Mouse (Mus musculus) intestine, embryonic 14.5 days (tissue): Measurements from ENCODE around the gene Pcdh11x. TPM values are rescaled to one million over a fixed set of nuclear protein-coding genes. Genes with fewer than 3 reads are reported as not detected.

Experiments used
- ATAC-seq: fragments of 200-750 bp; cut with Nextera tagmentation; replicated peaks from 2 replicates; pipeline ENCODE4 v1.8.0; 2017; ENCODE audit warnings: low read depth, moderate number of reproducible peaks, moderate TSS enrichment, moderate library complexity; ENCODE audit not compliant: low FRiP score, low TSS enrichment
- DNase-seq: peaks from one replicate; pipeline ENCODE4 v3.0.0-alpha.2; 2018; ENCODE audit warnings: low spot score
- H3K27ac ChIP-seq: fragments of 300-500 bp; sonication (generic); 2 replicates; pipeline ENCODE4 v1.5.1; 2014; ENCODE audit warnings: low read depth, mild to moderate bottlenecking, control low read depth
- H3K27me3 ChIP-seq: fragments of 300-500 bp; sonication (generic); replicated peaks from 2 replicates; pipeline ENCODE4 v1.6.1; 2014; ENCODE audit warnings: low read length, control low read depth; ENCODE audit not compliant: control insufficient read depth, insufficient read depth
- H3K36me3 ChIP-seq: fragments of 300-500 bp; sonication (generic); 2 replicates; pipeline ENCODE4 v1.6.1; 2014; ENCODE audit warnings: low read length, control low read depth; ENCODE audit not compliant: control insufficient read depth, insufficient read depth
- H3K4me1 ChIP-seq: fragments of 300-500 bp; sonication (generic); replicated peaks from 2 replicates; pipeline ENCODE4 v1.6.1; 2014; ENCODE audit warnings: low read length, control low read depth, mixed read lengths; ENCODE audit not compliant: control insufficient read depth, insufficient read depth
- H3K4me2 ChIP-seq: fragments of 300-500 bp; sonication (generic); 2 replicates; pipeline ENCODE4 v1.6.1; 2014; ENCODE audit warnings: low read length
- H3K4me3 ChIP-seq: fragments of 300-500 bp; sonication (generic); 2 replicates; pipeline ENCODE4 v1.5.1; 2014; ENCODE audit warnings: low read depth, low read length, control low read depth, mixed read lengths
- H3K9ac ChIP-seq: fragments of 300-500 bp; sonication (generic); 2 replicates; pipeline ENCODE4 v1.6.1; 2014; ENCODE audit warnings: mild to moderate bottlenecking, low read length
- H3K9me3 ChIP-seq: fragments of 300-500 bp; sonication (generic); 2 replicates; pipeline ENCODE4 v1.6.1; 2016; ENCODE audit warnings: low read length, control low read depth; ENCODE audit not compliant: control insufficient read depth
- WGBS: fragments of 180-500 bp; shearing (Covaris S2); extraction: QIAGEN DNeasy Blood & Tissue Kit; methylation state at CpG from one replicate; pipeline ENCODE4 v1.1.7; 2014; 5-methylcytosine and 5-hydroxymethylcytosine counted together
- polyA plus RNA-seq: library from polyadenylated mRNA; unstranded; fragments of >200 nt; fragmentation: Nextera tagmentation; extraction: Ambion mirVana; gene quantifications from 2 replicates; pipeline ENCODE4 v1.2.1, GENCODE M21; 2014

The Pcdh11x gene
- polyA plus RNA-seq, 1 experiment from 2014 or later, result 6.2 TPM

- WGBS, result 88% methylated on average over 3 of the region's 3 CpGs
- H3K27ac ChIP-seq, result no peak overlapping the region
- no peaks in the 10 kb centered on the region for H3K4me1 ChIP-seq
- H3K27me3 ChIP-seq, result no peaks in the 10 kb centered on the region
- DNase-seq (no peak), ATAC-seq (no peak)
- no peak overlapping the region for H3K4me2 ChIP-seq
- no peak overlapping the region for H3K9ac ChIP-seq
- H3K9me3 ChIP-seq, result no peaks in the 10 kb centered on the region
- H3K36me3 ChIP-seq, result no peaks in the 10 kb centered on the region
- no peak overlapping the region for H3K4me3 ChIP-seq
Measured at GRCm38 (mm10) chrX:120944556-120944955, 654.5 kb downstream of the Pcdh11x start.

Other genes with a start within 250 kb of the Pcdh11x start
- gene H2afb3, start 22.8 kb downstream of the Pcdh11x start, polyA plus RNA-seq, result not detected in 2 replicates